Comparison of ENCODE assay signal across 10 mouse cellular contexts in the genomic region with DNA sequence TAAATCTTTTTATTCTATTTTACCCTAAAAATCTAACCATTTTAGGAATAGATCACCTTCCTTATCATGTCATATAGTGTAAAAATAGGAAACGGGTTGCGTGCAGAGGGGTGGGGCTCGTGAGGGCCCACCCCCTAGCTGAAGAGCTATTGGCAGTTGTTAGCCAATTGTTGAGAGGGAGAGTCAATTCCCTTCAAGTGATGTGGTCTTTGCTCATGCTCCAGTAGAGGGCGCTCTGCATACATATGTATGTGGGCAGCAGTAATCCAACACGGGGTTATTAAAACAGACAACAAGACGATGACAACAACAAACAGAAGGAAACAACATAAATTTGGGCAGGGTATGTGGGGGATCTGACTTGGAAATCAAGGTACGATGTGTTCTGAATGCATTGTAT. TPM values are rescaled to one million over a fixed set of nuclear protein-coding genes. Genes with fewer than 3 reads are reported as not detected.
DNase-seq lines count a peak whose midpoint lies in the region; ATAC-seq and TF ChIP-seq lines count a peak whose summit lies in the region.
"Had no signal": no experiment of that assay in that cellular context is flagged by ENCODE, and none has a peak within 500 bp of the region (broad histone marks: within the 10 kb centered on the region; RNA-seq: fewer than 3 reads in every experiment).

No protein-coding gene starts in this region.

- no peak for TF ChIP-seq POLR2A in cerebellum, adult 2 months (IDR thresholded peaks at IDR 0.05; ENCODE audit: borderline replicate concordance, insufficient read depth, low read length)

- intact Hi-C loops in left cerebral cortex, postnatal 10 days (cut with DNase I): no loop called here

- H3K4me1 ChIP-seq in cerebellum, adult 2 months (ENCODE audit: control insufficient read depth, insufficient read depth, low read length): no peaks in the 10 kb centered on the region
- H3K4me1 ChIP-seq in lung, postnatal 0 days (ENCODE audit: insufficient read depth, low read depth, low read length): no peaks in the 10 kb centered on the region
- H3K4me1 ChIP-seq: lung, embryonic 15.5 days had no signal

- no peak overlapping the region for H3K9ac ChIP-seq in lung, postnatal 0 days (replicated peaks; ENCODE audit: low read depth)
- H3K9ac ChIP-seq: lung, embryonic 15.5 days had no signal

- no peak for TF ChIP-seq EP300 in lung, postnatal 0 days (IDR thresholded peaks at IDR 0.05)

- no peaks in the 10 kb centered on the region for H3K36me3 ChIP-seq in lung, postnatal 0 days (ENCODE audit: insufficient read depth, low read length)
- H3K36me3 ChIP-seq: lung, embryonic 15.5 days had no signal

- no peak for ATAC-seq in lung, postnatal 0 days
- ATAC-seq in erythroid progenitor cell, adult 5-6 weeks (replicated peaks; ENCODE audit: low FRiP score, poor library complexity, severe bottlenecking): no peak

- no peak overlapping the region for H3K4me3 ChIP-seq in cerebellum, adult 2 months (replicated peaks; ENCODE audit: insufficient read depth, low read depth, low read length)
- H3K4me3 ChIP-seq in lung, postnatal 0 days (ENCODE audit: low read depth, low read length): no peak overlapping the region
- H3K4me3 ChIP-seq: lung, embryonic 15.5 days had no signal

- no peaks in the 10 kb centered on the region for H3K9me3 ChIP-seq in lung, postnatal 0 days (ENCODE audit: low read length)
- H3K9me3 ChIP-seq: lung, embryonic 15.5 days had no signal

- no peak overlapping the region for H3K27ac ChIP-seq in cerebellum, adult 2 months (ENCODE audit: insufficient read depth, low read length)
- no peak overlapping the region for H3K27ac ChIP-seq in lung, postnatal 0 days (ENCODE audit: low read length)
- H3K27ac ChIP-seq: lung, embryonic 15.5 days had no signal

- H3K4me2 ChIP-seq in lung, postnatal 0 days (replicated peaks; ENCODE audit: low read depth, low read length): no peak overlapping the region
- H3K4me2 ChIP-seq: lung, embryonic 15.5 days had no signal

- no peaks in the 10 kb centered on the region for H3K27me3 ChIP-seq in cerebellum, adult 2 months (ENCODE audit: control insufficient read depth, insufficient read depth, low read length)
- H3K27me3 ChIP-seq in lung, postnatal 0 days (replicated peaks; ENCODE audit: insufficient read depth, low read length): no peaks in the 10 kb centered on the region
- H3K27me3 ChIP-seq: lung, embryonic 15.5 days had no signal

- 76% methylated on average over 7 of the region's 7 CpGs for WGBS in cerebellum, adult 2 months
- WGBS in lung, postnatal 0 days: 72% methylated on average over 7 of the region's 7 CpGs

- peak; percentile 1 for DNase-seq in cerebellum, adult 11 months
- DNase-seq in cerebellum, adult 2 months: no peak
- DNase-seq in lung, postnatal 0 days (ENCODE audit: low spot score): no peak
- no peak for DNase-seq in lung, postnatal 14 days
- DNase-seq in c-Kit-positive CD71-positive TER-119-positive erythroid progenitor cells, embryonic 14.5 days (ENCODE audit: low spot score): peak; percentile 75
- peak; percentile 15 for DNase-seq in naive thymus-derived CD4-positive, alpha-beta T cell, adult 2 months (ENCODE audit: low read depth)
- DNase-seq in left cerebral cortex, postnatal 10 days (ENCODE audit: extremely low spot score in 1 of 2, low spot score in 2 of 2): no peak

- TF ChIP-seq CTCF in cerebellum, adult 2 months (IDR thresholded peaks at IDR 0.05; ENCODE audit: borderline replicate concordance, insufficient read depth, low read depth, low read length): no peak
- TF ChIP-seq CTCF in lung, postnatal 0 days (IDR thresholded peaks at IDR 0.05): peak; percentile 37

RNA-seq across cellular contexts. Expression of gene Efcab3, which starts 42.3 kb away (rescaled TPM):
- 0.11 and 0.34 TPM in 2 replicates for polyA plus RNA-seq in cerebellum, adult 2 months (2012; rRNA removed)
- not detected in 2 replicates for polyA plus RNA-seq in lung, postnatal 0 days (2015; fragmentation: Nextera tagmentation; extraction: Ambion mirVana)
- 1 to 10 TPM; 1.7 to 2.0 TPM for total RNA-seq in left cerebral cortex, postnatal 10 days (2021)
- total RNA-seq in erythroid progenitor cell, adult 5-6 weeks (2015; ENCODE audit: low replicate concordance): not detected in 2 replicates
- total RNA-seq in erythroid progenitor cell, adult 5-6 weeks (2017; ENCODE audit: low replicate concordance): not detected in 2 replicates
- polyA plus RNA-seq: lung, embryonic 15.5 days; small intestine, adult 2 months had no signal

Comparison
In these comparisons a context has a peak if more than half of its experiments do, and no peak if none do; other contexts are left out.
1. DNase-seq: peak in cerebellum, adult 11 months (single experiment), c-Kit-positive CD71-positive TER-119-positive erythroid progenitor cells, embryonic 14.5 days (single experiment) and naive thymus-derived CD4-positive, alpha-beta T cell, adult 2 months (single experiment); none in cerebellum, adult 2 months (0 of 2), lung, postnatal 0 days (single experiment), lung, postnatal 14 days (single experiment) and left cerebral cortex, postnatal 10 days (0 of 2).